Mouse (Mus musculus) hindbrain, embryonic 14.5 days (tissue): ENCODE measurements around the gene Hmga1. TPM values are rescaled to one million over a fixed set of nuclear protein-coding genes. Genes with fewer than 3 reads are reported as not detected.

Experiments
- ATAC-seq: fragments of 200-750 bp; cut with Nextera tagmentation; 2 replicates; pipeline ENCODE4 v1.8.0; 2017; ENCODE audit warnings: moderate number of reproducible peaks, mild to moderate bottlenecking, moderate TSS enrichment, moderate library complexity; ENCODE audit not compliant: low FRiP score
- DNase-seq: peaks from one replicate; pipeline ENCODE4 v3.0.0-alpha.2; 2015; ENCODE audit warnings: low spot score
- H3K27ac ChIP-seq: fragments of 300-500 bp; sonication (generic); 2 replicates; pipeline ENCODE4 v1.5.1; 2014; ENCODE audit warnings: mild to moderate bottlenecking, moderate library complexity
- H3K27me3 ChIP-seq: fragments of 300-500 bp; sonication (generic); 2 replicates; pipeline ENCODE4 v1.6.1; 2014; ENCODE audit warnings: mild to moderate bottlenecking, low read length, mixed read lengths; ENCODE audit not compliant: control insufficient read depth, insufficient read depth
- H3K36me3 ChIP-seq: fragments of 300-500 bp; sonication (generic); replicated peaks from 2 replicates; pipeline ENCODE4 v1.6.1; 2014; ENCODE audit not compliant: control insufficient read depth, insufficient read depth
- H3K4me1 ChIP-seq: fragments of 300-500 bp; sonication (generic); replicated peaks from 2 replicates; pipeline ENCODE4 v1.6.1; 2014; ENCODE audit warnings: antibody characterized with exemption, low read length, mixed read lengths; ENCODE audit not compliant: control insufficient read depth, insufficient read depth
- H3K4me2 ChIP-seq: fragments of 300-500 bp; sonication (generic); replicated peaks from 2 replicates; pipeline ENCODE4 v1.6.1; 2014; ENCODE audit warnings: mild to moderate bottlenecking, moderate library complexity
- H3K4me3 ChIP-seq: fragments of 300-500 bp; sonication (generic); replicated peaks from 2 replicates; pipeline ENCODE4 v1.5.1; 2014; ENCODE audit warnings: mild to moderate bottlenecking, low read length
- H3K9ac ChIP-seq: fragments of 300-500 bp; sonication (generic); 2 replicates; pipeline ENCODE4 v1.6.1; 2014
- H3K9me3 ChIP-seq: fragments of 300-500 bp; sonication (generic); 2 replicates; pipeline ENCODE4 v1.6.1; 2016; ENCODE audit warnings: low read length; ENCODE audit not compliant: control insufficient read depth
- WGBS: fragments of 180-500 bp; shearing (Covaris S2); extraction: QIAGEN DNeasy Blood & Tissue Kit; methylation state at CpG from one replicate; pipeline ENCODE4 v1.1.7; 2014; 5-methylcytosine and 5-hydroxymethylcytosine counted together
- polyA plus RNA-seq: library from polyadenylated mRNA; unstranded; fragments of >200 nt; fragmentation: Nextera tagmentation; extraction: Ambion mirVana; gene quantifications from 2 replicates; pipeline ENCODE4 v1.2.1, GENCODE M21; 2014

The Hmga1 gene
- polyA plus RNA-seq, 1 experiment from 2014 or later = 136 TPM

DNA sequence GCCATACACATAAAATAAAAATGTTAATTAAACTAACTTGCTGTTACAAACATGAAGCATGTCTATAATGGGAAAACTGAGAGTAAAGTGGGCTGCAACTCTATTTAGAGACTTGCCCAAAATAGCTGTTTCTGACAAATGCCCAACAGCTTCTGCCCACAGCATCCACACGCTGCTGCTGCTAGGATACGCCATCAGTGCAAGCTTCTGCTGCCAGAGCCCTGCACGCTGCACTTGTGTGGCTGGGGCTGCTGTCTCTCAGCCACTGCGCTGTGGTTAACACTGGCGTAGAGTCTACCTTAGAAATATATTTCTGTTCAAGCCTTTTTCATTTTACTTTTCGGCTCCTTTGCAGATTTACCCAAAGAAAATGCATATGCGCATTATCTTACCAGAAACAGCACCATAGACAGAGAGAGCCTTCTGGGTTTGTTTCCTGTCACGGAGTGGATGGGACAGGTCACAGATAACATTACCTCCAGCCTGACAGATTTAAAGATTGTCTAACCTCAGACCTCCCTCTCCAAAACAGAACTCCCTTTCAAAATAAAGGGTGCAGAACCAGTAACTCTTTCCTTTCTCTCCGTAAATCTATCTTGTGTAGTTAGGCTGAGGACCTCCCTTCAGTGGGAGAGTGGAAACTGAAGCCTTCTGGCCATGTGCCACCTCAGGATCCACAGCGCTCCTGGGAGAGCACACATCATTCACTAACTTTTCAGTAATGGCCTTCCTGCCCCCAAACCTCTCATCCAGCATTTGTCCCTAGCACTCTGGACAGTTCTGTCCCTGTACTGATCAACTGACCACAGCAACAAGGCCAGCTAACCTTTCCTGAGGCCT lies 54.6 kb downstream of the Hmga1 start:
- Histone ChIP-seq H3K27ac (no peak overlapping the region), H3K27me3 (no peaks in the 10 kb centered on the region), H3K36me3 (peaks cover 5% of the 10 kb centered on the region), H3K4me3 (no peak overlapping the region), H3K9ac (no peak overlapping the region), H3K4me1 (peaks cover 14% of the 10 kb centered on the region; the same call in 1 of the 2 replicates), H3K4me2 (no peak overlapping the region), H3K9me3 (no peaks in the 10 kb centered on the region)
- WGBS = 80% methylated on average over 10 of the region's 10 CpGs
- DNase-seq = no peak
- ATAC-seq = no peak

DNA sequence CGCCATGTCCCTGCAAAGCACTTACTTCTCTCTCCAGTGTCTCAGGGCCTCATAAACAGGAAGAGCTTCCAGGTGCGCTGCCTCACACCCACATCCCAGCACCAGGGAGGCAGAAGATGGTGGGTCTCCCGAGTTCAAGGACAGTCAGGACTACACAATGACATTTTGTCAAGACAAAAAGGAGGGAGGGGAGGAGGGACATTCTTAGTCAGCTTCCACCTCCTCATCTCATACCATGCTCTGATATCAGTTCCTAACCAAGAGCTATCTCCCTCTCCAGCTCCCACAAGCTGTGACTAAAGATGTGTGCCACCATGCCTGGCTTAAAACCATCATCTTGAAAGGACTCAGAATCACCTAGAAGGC lies 55.2 kb downstream of the Hmga1 start:
- Histone ChIP-seq H3K9me3 (no peaks in the 10 kb centered on the region), H3K4me1 (peaks cover 14% of the 10 kb centered on the region; the same call in 1 of the 2 replicates), H3K27me3 (no peaks in the 10 kb centered on the region), H3K4me2 (no peak overlapping the region), H3K27ac (no peak overlapping the region), H3K36me3 (peaks cover 5% of the 10 kb centered on the region), H3K9ac (no peak overlapping the region), H3K4me3 (no peak overlapping the region)
- WGBS = 71% methylated on average over 3 of the region's 3 CpGs
- DNase-seq = no peak
- no peak for ATAC-seq

DNA sequence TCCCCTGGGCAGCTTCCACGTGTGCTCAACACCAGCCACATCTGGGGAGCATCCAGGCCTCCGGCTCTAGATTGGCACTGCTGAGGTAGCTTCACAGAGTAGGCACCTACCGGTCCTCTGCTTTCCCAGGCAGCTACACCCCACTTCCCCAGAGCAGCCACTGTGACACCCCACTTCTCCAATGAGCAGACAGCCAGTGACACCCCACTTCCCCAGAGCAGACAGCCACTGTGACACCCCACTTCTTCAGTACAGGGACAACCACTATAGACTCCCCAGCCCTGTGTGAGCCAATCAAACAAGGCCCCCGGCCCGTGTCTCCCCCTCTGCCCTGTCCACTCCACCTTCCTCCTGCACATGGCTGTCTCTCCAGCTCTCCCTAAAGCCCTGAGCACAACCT lies 55.7 kb downstream of the Hmga1 start:
- Histone ChIP-seq H3K27ac (no peak overlapping the region), H3K36me3 (peaks cover 5% of the 10 kb centered on the region), H3K9ac (no peak overlapping the region), H3K4me2 (no peak overlapping the region), H3K4me3 (no peak overlapping the region), H3K4me1 (peaks cover 14% of the 10 kb centered on the region; the same call in 1 of the 2 replicates), H3K9me3 (no peaks in the 10 kb centered on the region), H3K27me3 (no peaks in the 10 kb centered on the region)
- DNase-seq = no peak
- WGBS = 85% methylated on average over 5 of the region's 5 CpGs
- no peak; the same call in 1 of the 2 replicates for ATAC-seq

DNA sequence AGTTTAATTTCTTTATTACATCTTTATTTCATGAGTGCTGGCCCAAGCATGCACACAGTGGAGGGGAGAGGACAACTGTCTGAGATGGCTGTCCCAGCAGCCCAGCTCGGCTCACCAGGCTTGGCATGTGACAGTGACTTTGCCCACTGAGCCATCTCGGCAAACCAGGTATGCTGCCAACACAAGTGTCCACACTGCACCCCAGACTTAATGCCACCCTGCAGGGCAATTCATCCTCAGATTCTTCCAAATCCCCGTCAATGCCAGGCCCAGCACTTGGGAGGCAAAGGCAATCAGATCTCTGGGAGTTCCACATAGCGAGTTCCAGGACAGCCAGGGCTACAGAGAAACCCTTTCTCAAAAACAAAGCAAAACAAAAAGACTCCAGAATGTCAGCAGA lies 56.7 kb downstream of the Hmga1 start:
- Histone ChIP-seq H3K27ac (no peak overlapping the region), H3K4me3 (no peak overlapping the region), H3K9ac (no peak overlapping the region), H3K4me1 (peaks cover 14% of the 10 kb centered on the region; the same call in 1 of the 2 replicates), H3K9me3 (no peaks in the 10 kb centered on the region), H3K27me3 (no peaks in the 10 kb centered on the region), H3K4me2 (no peak overlapping the region), H3K36me3 (peaks cover 4% of the 10 kb centered on the region)
- WGBS = 75% methylated on average over 4 of the region's 4 CpGs
- no peak for DNase-seq
- no peak for ATAC-seq

Other genes starting within 250 kb of the Hmga1 start
- gene Grm4, start 35.1 kb upstream of the Hmga1 start, polyA plus RNA-seq = 9.0 and 10.1 TPM in 2 replicates
- gene AI413582, start 9.3 kb downstream of the Hmga1 start, polyA plus RNA-seq = 68.0 and 76.5 TPM in 2 replicates
- 107 and 115 TPM in 2 replicates for gene Nudt3, start 67.0 kb downstream of the Hmga1 start, polyA plus RNA-seq
- not detected in 2 replicates for gene RPS10-NUDT3, start 78.7 kb downstream of the Hmga1 start, polyA plus RNA-seq
- 489 and 624 TPM in 2 replicates for gene Rps10, start 80.2 kb downstream of the Hmga1 start, polyA plus RNA-seq
- 44.5 and 51.7 TPM in 2 replicates for gene Pacsin1, start 99.0 kb downstream of the Hmga1 start, polyA plus RNA-seq
- gene Spdef, start 172.5 kb downstream of the Hmga1 start, polyA plus RNA-seq = 0.26 and 0.94 TPM in 2 replicates